In genomic region chr5:147459821-147460567, GRCm38 (mm10) we compare ENCODE assay signal across 13 mouse cellular contexts. TPM values are rescaled to one million over a fixed set of nuclear protein-coding genes. Genes with fewer than 3 reads are reported as not detected.
A peak's percentile ranks its signal among the peaks of the same experiment; 100 is the strongest.
DNase-seq lines count a peak whose midpoint lies in the region; ATAC-seq lines count a peak whose summit lies in the region.
"Had no signal": no experiment of that assay in that cellular context is flagged by ENCODE, and none has a peak within 500 bp of the region (broad histone marks: within the 10 kb centered on the region; RNA-seq: fewer than 3 reads in every experiment).

No protein-coding gene starts in this region.

- no peak for ATAC-seq in kidney, embryonic 14.5 days (ENCODE audit: low FRiP score, low TSS enrichment)
- ATAC-seq in heart, embryonic 14.5 days (ENCODE audit: insufficient number of reproducible peaks, insufficient read depth, low FRiP score, low read depth) = peak; percentile 66; the same call in 1 of the 2 replicates
- ATAC-seq in monocyte, adult 5-6 weeks (replicated peaks; ENCODE audit: insufficient number of reproducible peaks, low FRiP score, low TSS enrichment, poor library complexity, severe bottlenecking) = 0 out of 2 replicates have a peak, but pooled peaks have one; percentile 17
- ATAC-seq in forebrain, embryonic 16.5 days = no peak
- ATAC-seq: activated CD4-positive, CD25-positive, alpha-beta regulatory T cell, adult 4 months had no signal

- no peaks in the 10 kb centered on the region for H3K27me3 ChIP-seq in kidney, embryonic 14.5 days (ENCODE audit: control insufficient read depth, insufficient read depth, low read length)
- H3K27me3 ChIP-seq in heart, embryonic 14.5 days (ENCODE audit: control insufficient read depth, insufficient read depth, low read length) = no peaks in the 10 kb centered on the region
- no peaks in the 10 kb centered on the region for H3K27me3 ChIP-seq in limb, embryonic 10.5 days (ENCODE audit: low read depth, poor library complexity, severe bottlenecking)
- H3K27me3 ChIP-seq in forebrain, embryonic 16.5 days (replicated peaks; ENCODE audit: control insufficient read depth, insufficient read depth, low read length) = no peaks in the 10 kb centered on the region
- H3K27me3 ChIP-seq: embryonic facial prominence, embryonic 15.5 days; neural tube, embryonic 12.5 days had no signal

- no peak overlapping the region for H3K4me2 ChIP-seq in kidney, embryonic 14.5 days (replicated peaks; ENCODE audit: low read depth, low read length)
- H3K4me2 ChIP-seq in heart, embryonic 14.5 days (ENCODE audit: low read length) = no peak overlapping the region
- H3K4me2 ChIP-seq in forebrain, embryonic 16.5 days (ENCODE audit: low read length) = no peak overlapping the region
- H3K4me2 ChIP-seq: embryonic facial prominence, embryonic 15.5 days; neural tube, embryonic 12.5 days had no signal

- no peaks in the 10 kb centered on the region for H3K4me1 ChIP-seq in kidney, embryonic 14.5 days (ENCODE audit: control insufficient read depth, insufficient read depth, low read length)
- H3K4me1 ChIP-seq in heart, embryonic 14.5 days (ENCODE audit: control insufficient read depth in 2 of 2, insufficient read depth in 2 of 2, low read length in 2 of 2) = peaks cover 0 to 15% of the 10 kb centered on the region in 2 experiments
- H3K4me1 ChIP-seq in limb, embryonic 10.5 days = peaks cover 4% of the 10 kb centered on the region; the same call in 1 of the 2 replicates
- peaks cover 14% of the 10 kb centered on the region; the same call in 1 of the 2 replicates for H3K4me1 ChIP-seq in forebrain, embryonic 16.5 days (replicated peaks; ENCODE audit: control insufficient read depth, insufficient read depth, low read length)
- H3K4me1 ChIP-seq: embryonic facial prominence, embryonic 15.5 days; neural tube, embryonic 12.5 days had no signal

- no peak overlapping the region for H3K27ac ChIP-seq in kidney, embryonic 14.5 days (ENCODE audit: low read depth, low read length)
- peak overlapping the region; percentile 12 to 14; a peak in 1 of 4 replicates for H3K27ac ChIP-seq in heart, embryonic 14.5 days (replicated peaks in 1 of 2; ENCODE audit: control insufficient read depth in 1 of 2, insufficient read depth in 1 of 2, low read depth in 2 of 2, low read length in 2 of 2)
- 0 out of 2 replicates have a peak overlapping the region, but pooled peaks have one; percentile 14 for H3K27ac ChIP-seq in limb, embryonic 10.5 days
- H3K27ac ChIP-seq in forebrain, embryonic 16.5 days (ENCODE audit: low read length) = no peak overlapping the region
- H3K27ac ChIP-seq: embryonic facial prominence, embryonic 15.5 days; kidney, postnatal 0 days; neural tube, embryonic 12.5 days had no signal

- peaks cover 9% of the 10 kb centered on the region for H3K36me3 ChIP-seq in kidney, embryonic 14.5 days (ENCODE audit: control insufficient read depth, insufficient read depth, low read length)
- H3K36me3 ChIP-seq in heart, embryonic 14.5 days (ENCODE audit: control insufficient read depth, insufficient read depth, low read length) = peaks cover 26% of the 10 kb centered on the region
- H3K36me3 ChIP-seq in limb, embryonic 10.5 days = peaks cover 28% of the 10 kb centered on the region
- peaks cover under 1% of the 10 kb centered on the region; the same call in 1 of the 2 replicates for H3K36me3 ChIP-seq in forebrain, embryonic 16.5 days (ENCODE audit: control insufficient read depth, insufficient read depth)

- peak; percentile 27 for DNase-seq in kidney, adult 11 months
- no peak for DNase-seq in limb, embryonic 10.5 days (ENCODE audit: low spot score)
- DNase-seq in thymus, postnatal 25 days = no peak
- DNase-seq: cerebellum, adult 2 months; right cerebral cortex, postnatal 14 days had no signal

- no peaks in the 10 kb centered on the region for H3K9me3 ChIP-seq in kidney, embryonic 14.5 days (ENCODE audit: control insufficient read depth, low read length)
- no peaks in the 10 kb centered on the region for H3K9me3 ChIP-seq in heart, embryonic 14.5 days (ENCODE audit: control insufficient read depth, low read length)
- no peaks in the 10 kb centered on the region for H3K9me3 ChIP-seq in limb, embryonic 10.5 days (replicated peaks)
- H3K9me3 ChIP-seq in forebrain, embryonic 16.5 days (ENCODE audit: control insufficient read depth, low read length) = no peaks in the 10 kb centered on the region
- H3K9me3 ChIP-seq: embryonic facial prominence, embryonic 15.5 days; neural tube, embryonic 12.5 days had no signal

- H3K4me3 ChIP-seq in kidney, embryonic 14.5 days (ENCODE audit: low read length) = no peak overlapping the region
- H3K4me3 ChIP-seq in heart, embryonic 14.5 days (ENCODE audit: control insufficient read depth in 1 of 2, insufficient read depth in 1 of 2, low read depth in 1 of 2, low read length in 2 of 2) = no peak overlapping the region
- no peak overlapping the region for H3K4me3 ChIP-seq in limb, embryonic 10.5 days
- no peak overlapping the region for H3K4me3 ChIP-seq in forebrain, embryonic 16.5 days (replicated peaks; ENCODE audit: low read length)
- H3K4me3 ChIP-seq: embryonic facial prominence, embryonic 15.5 days; neural tube, embryonic 12.5 days had no signal

- H3K9ac ChIP-seq in kidney, embryonic 14.5 days (ENCODE audit: low read depth, low read length) = no peak overlapping the region
- H3K9ac ChIP-seq in heart, embryonic 14.5 days (ENCODE audit: low read length) = no peak overlapping the region; the same call in 1 of the 2 replicates
- no peak overlapping the region for H3K9ac ChIP-seq in forebrain, embryonic 16.5 days (replicated peaks; ENCODE audit: low read depth, low read length)
- H3K9ac ChIP-seq: embryonic facial prominence, embryonic 15.5 days; neural tube, embryonic 12.5 days had no signal

- WGBS in kidney, embryonic 14.5 days = 73% methylated on average over 4 of the region's 4 CpGs
- 22% methylated on average over 4 of the region's 4 CpGs for WGBS in heart, embryonic 14.5 days
- WGBS in limb, embryonic 10.5 days = 85% methylated on average over 4 of the region's 4 CpGs
- WGBS in forebrain, embryonic 16.5 days = 33% methylated on average over 4 of the region's 4 CpGs

RNA-seq across cellular contexts. Expression of gene Pan3, which starts 30.0 kb away (rescaled TPM):
- 88.9 and 102 TPM in 2 replicates for polyA plus RNA-seq in kidney, embryonic 14.5 days (2014; fragmentation: Nextera tagmentation; extraction: Ambion mirVana)
- polyA plus RNA-seq in heart, embryonic 14.5 days (2014; fragmentation: Nextera tagmentation; extraction: Ambion mirVana) = 54.5 and 55.8 TPM in 2 replicates
- 46.9 and 47.8 TPM in 2 replicates for polyA plus RNA-seq in limb, embryonic 10.5 days (2016; fragmentation: Nextera tagmentation; extraction: Ambion mirVana)
- 167 to 270 TPM (median 183 TPM) in 3 replicates for total RNA-seq in monocyte, adult 5-6 weeks (2017)
- polyA plus RNA-seq in forebrain, embryonic 16.5 days (2015; fragmentation: Nextera tagmentation; extraction: Ambion mirVana) = 64.7 and 67.0 TPM in 2 replicates

RNA-seq across cellular contexts. Expression of gene Flt3, which starts 59.7 kb away (rescaled TPM):
- not detected in 2 replicates for polyA plus RNA-seq in kidney, embryonic 14.5 days (2014; fragmentation: Nextera tagmentation; extraction: Ambion mirVana)
- 0.08 TPM in 1 of 2 replicates, not detected in the other for polyA plus RNA-seq in heart, embryonic 14.5 days (2014; fragmentation: Nextera tagmentation; extraction: Ambion mirVana)
- 0.05 TPM in 1 of 2 replicates, not detected in the other for polyA plus RNA-seq in limb, embryonic 10.5 days (2016; fragmentation: Nextera tagmentation; extraction: Ambion mirVana)
- 1.7 to 3.9 TPM (median 3.2 TPM) in 3 replicates for total RNA-seq in monocyte, adult 5-6 weeks (2017)
- polyA plus RNA-seq in forebrain, embryonic 16.5 days (2015; fragmentation: Nextera tagmentation; extraction: Ambion mirVana) = 0.10 and 0.18 TPM in 2 replicates

Comparison
In these comparisons a context has a peak if more than half of its experiments do, and no peak if none do; other contexts are left out.
1. ATAC-seq: peak in heart, embryonic 14.5 days (single experiment) and monocyte, adult 5-6 weeks (single experiment); none in kidney, embryonic 14.5 days (single experiment) and forebrain, embryonic 16.5 days (single experiment).
2. H3K27ac ChIP-seq: peak in heart, embryonic 14.5 days (2 of 2) and limb, embryonic 10.5 days (single experiment); none in kidney, embryonic 14.5 days (single experiment) and forebrain, embryonic 16.5 days (single experiment).